ENCODE assay signal across 17 mouse cellular contexts in the genomic region with DNA sequence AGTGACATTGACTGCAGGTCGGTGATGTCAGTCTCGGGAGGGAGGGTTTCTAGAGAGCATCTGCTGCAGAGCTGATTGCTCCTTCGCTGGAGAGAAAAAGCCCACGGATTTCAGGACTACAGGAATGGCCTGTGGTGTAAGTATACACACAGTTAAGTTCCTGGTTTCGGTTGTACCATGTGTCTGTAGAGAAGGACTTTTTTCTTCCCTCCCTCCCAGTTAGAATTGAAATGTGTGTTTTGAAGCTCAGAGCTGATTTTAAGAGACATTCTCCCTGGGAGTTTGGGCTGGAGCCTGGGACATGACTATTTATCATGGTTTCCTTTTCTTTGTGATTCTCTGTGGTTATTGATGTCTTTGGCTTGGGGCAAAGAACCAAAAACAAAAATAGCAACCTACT. TPM values are rescaled to one million over a fixed set of nuclear protein-coding genes. Genes with fewer than 3 reads are reported as not detected.
DNase-seq lines count a peak whose midpoint lies in the region; ATAC-seq and TF ChIP-seq lines count a peak whose summit lies in the region.
"Had no signal": no experiment of that assay in that cellular context is flagged by ENCODE, and none has a peak within 500 bp of the region (broad histone marks: within the 10 kb centered on the region; RNA-seq: fewer than 3 reads in every experiment).

No protein-coding gene starts in this region.

- H3K4me1 ChIP-seq in embryonic facial prominence, embryonic 13.5 days: peaks cover 17% of the 10 kb centered on the region
- peaks cover 23% of the 10 kb centered on the region for H3K4me1 ChIP-seq in embryonic facial prominence, embryonic 10.5 days
- H3K4me1 ChIP-seq in kidney, embryonic 14.5 days (ENCODE audit: control insufficient read depth, insufficient read depth, low read length): peaks cover 14% of the 10 kb centered on the region
- peaks cover 16% of the 10 kb centered on the region for H3K4me1 ChIP-seq in midbrain, embryonic 15.5 days

- H3K27ac ChIP-seq in embryonic facial prominence, embryonic 13.5 days: 0 out of 2 replicates have a peak overlapping the region, but pooled peaks have one; percentile 48
- no peak overlapping the region for H3K27ac ChIP-seq in embryonic facial prominence, embryonic 10.5 days (replicated peaks)
- no peak overlapping the region for H3K27ac ChIP-seq in kidney, embryonic 14.5 days (ENCODE audit: low read depth, low read length)
- H3K27ac ChIP-seq in midbrain, embryonic 15.5 days: peak overlapping the region; percentile 13; the same call in 1 of the 2 replicates
- H3K27ac ChIP-seq: limb, embryonic 12.5 days; midbrain, embryonic 12.5 days had no signal

- 24% methylated on average over 5 of the region's 5 CpGs for WGBS in embryonic facial prominence, embryonic 13.5 days
- WGBS in embryonic facial prominence, embryonic 10.5 days: 40% methylated on average over 5 of the region's 5 CpGs
- 53% methylated on average over 5 of the region's 5 CpGs for WGBS in kidney, embryonic 14.5 days
- WGBS in midbrain, embryonic 15.5 days: 53% methylated on average over 5 of the region's 5 CpGs

- TF ChIP-seq POLR2A in brain, embryonic 14.5 days (IDR thresholded peaks at IDR 0.05; ENCODE audit: borderline replicate concordance, extremely low read depth, insufficient read depth, insufficient read length, poor library complexity, severe bottlenecking): no peak

- no peak for DNase-seq in embryonic facial prominence, embryonic 10.5 days (ENCODE audit: low spot score)
- peak; percentile 16 for DNase-seq in kidney, postnatal 14 days
- DNase-seq in brain, embryonic 14.5 days (ENCODE audit: low read depth): peak; percentile 39
- no peak for DNase-seq in right cerebral cortex, postnatal 4 days
- no peak for DNase-seq in left cerebral cortex, postnatal 4 days
- DNase-seq: adrenal gland, postnatal 36 days; cerebellum, adult 8-10 months; embryo, embryonic 11 days; heart, postnatal 10 days; layer of hippocampus, adult 9-11 months; right cerebral cortex, postnatal 14 days had no signal

- TF ChIP-seq CTCF in brain, embryonic 14.5 days (IDR thresholded peaks at IDR 0.05; ENCODE audit: borderline replicate concordance, extremely low read depth, insufficient read depth, insufficient read length): no peak

- no peaks in the 10 kb centered on the region for H3K27me3 ChIP-seq in embryonic facial prominence, embryonic 13.5 days
- H3K27me3 ChIP-seq in embryonic facial prominence, embryonic 10.5 days (replicated peaks; ENCODE audit: low read depth, poor library complexity, severe bottlenecking): no peaks in the 10 kb centered on the region
- H3K27me3 ChIP-seq in kidney, embryonic 14.5 days (ENCODE audit: control insufficient read depth, insufficient read depth, low read length): no peaks in the 10 kb centered on the region
- H3K27me3 ChIP-seq in midbrain, embryonic 15.5 days (replicated peaks): no peaks in the 10 kb centered on the region
- H3K27me3 ChIP-seq: limb, embryonic 12.5 days; midbrain, embryonic 12.5 days had no signal

- ATAC-seq in embryonic facial prominence, embryonic 13.5 days (ENCODE audit: insufficient number of reproducible peaks, insufficient read depth, low FRiP score, low TSS enrichment, low read depth): no peak
- ATAC-seq in kidney, embryonic 14.5 days (ENCODE audit: low FRiP score, low TSS enrichment): no peak
- no peak for ATAC-seq in midbrain, embryonic 15.5 days (replicated peaks)
- ATAC-seq: intestine, postnatal 0 days had no signal

- H3K4me2 ChIP-seq in embryonic facial prominence, embryonic 13.5 days: no peak overlapping the region
- no peak overlapping the region for H3K4me2 ChIP-seq in kidney, embryonic 14.5 days (replicated peaks; ENCODE audit: low read depth, low read length)
- no peak overlapping the region for H3K4me2 ChIP-seq in midbrain, embryonic 15.5 days
- H3K4me2 ChIP-seq: limb, embryonic 12.5 days; midbrain, embryonic 12.5 days had no signal

- H3K9ac ChIP-seq in embryonic facial prominence, embryonic 13.5 days: no peak overlapping the region
- no peak overlapping the region for H3K9ac ChIP-seq in kidney, embryonic 14.5 days (ENCODE audit: low read depth, low read length)
- no peak overlapping the region for H3K9ac ChIP-seq in midbrain, embryonic 15.5 days
- H3K9ac ChIP-seq: limb, embryonic 12.5 days; midbrain, embryonic 12.5 days had no signal

- no peaks in the 10 kb centered on the region for H3K36me3 ChIP-seq in embryonic facial prominence, embryonic 13.5 days
- H3K36me3 ChIP-seq in embryonic facial prominence, embryonic 10.5 days (replicated peaks): no peaks in the 10 kb centered on the region
- no peaks in the 10 kb centered on the region for H3K36me3 ChIP-seq in kidney, embryonic 14.5 days (ENCODE audit: control insufficient read depth, insufficient read depth, low read length)
- H3K36me3 ChIP-seq in midbrain, embryonic 15.5 days (replicated peaks): no peaks in the 10 kb centered on the region
- H3K36me3 ChIP-seq: limb, embryonic 12.5 days; midbrain, embryonic 12.5 days had no signal

- intact Hi-C loops in left cerebral cortex, postnatal 4 days (cut with DNase I): no loop called here

- H3K9me3 ChIP-seq in embryonic facial prominence, embryonic 13.5 days: 0 out of 2 replicates have a peak, but pooled peaks cover 2% of the 10 kb centered on the region
- H3K9me3 ChIP-seq in embryonic facial prominence, embryonic 10.5 days: peaks cover 12% of the 10 kb centered on the region; the same call in 1 of the 2 replicates
- no peaks in the 10 kb centered on the region for H3K9me3 ChIP-seq in kidney, embryonic 14.5 days (ENCODE audit: control insufficient read depth, low read length)
- H3K9me3 ChIP-seq in midbrain, embryonic 15.5 days: no peaks in the 10 kb centered on the region
- H3K9me3 ChIP-seq: midbrain, embryonic 12.5 days had no signal

- H3K4me3 ChIP-seq in embryonic facial prominence, embryonic 13.5 days: no peak overlapping the region
- H3K4me3 ChIP-seq in embryonic facial prominence, embryonic 10.5 days: no peak overlapping the region
- no peak overlapping the region for H3K4me3 ChIP-seq in kidney, embryonic 14.5 days (ENCODE audit: low read length)
- no peak overlapping the region for H3K4me3 ChIP-seq in midbrain, embryonic 15.5 days
- H3K4me3 ChIP-seq: limb, embryonic 12.5 days; midbrain, embryonic 12.5 days had no signal

RNA-seq across cellular contexts. Expression of a gene that starts 28.2 kb away (rescaled TPM):
- polyA plus RNA-seq in embryonic facial prominence, embryonic 13.5 days (2015; fragmentation: Nextera tagmentation; extraction: Ambion mirVana): 3.5 and 6.2 TPM in 2 replicates
- polyA plus RNA-seq in embryonic facial prominence, embryonic 10.5 days (2016; fragmentation: Nextera tagmentation; extraction: Ambion mirVana): 1.0 and 1.5 TPM in 2 replicates
- 3.2 and 4.5 TPM in 2 replicates for polyA plus RNA-seq in kidney, embryonic 14.5 days (2014; fragmentation: Nextera tagmentation; extraction: Ambion mirVana)
- 5.3 and 7.6 TPM in 2 replicates for polyA plus RNA-seq in brain, embryonic 14.5 days (2012; rRNA removed)
- polyA plus RNA-seq in midbrain, embryonic 15.5 days (2015; fragmentation: Nextera tagmentation; extraction: Ambion mirVana): 9.7 and 10.1 TPM in 2 replicates
- 10 to 100 TPM; 18.5 to 19.5 TPM for total RNA-seq in left cerebral cortex, postnatal 4 days (2021)

Comparison
In these comparisons a context has a peak if more than half of its experiments do, and no peak if none do; other contexts are left out.
1. H3K27ac ChIP-seq: peak in embryonic facial prominence, embryonic 13.5 days (single experiment) and midbrain, embryonic 15.5 days (single experiment); none in embryonic facial prominence, embryonic 10.5 days (single experiment) and kidney, embryonic 14.5 days (single experiment).
2. DNase-seq: peak in kidney, postnatal 14 days (single experiment) and brain, embryonic 14.5 days (single experiment); none in embryonic facial prominence, embryonic 10.5 days (single experiment), right cerebral cortex, postnatal 4 days (single experiment) and left cerebral cortex, postnatal 4 days (single experiment).